Mouse (Mus musculus) embryonic facial prominence, embryonic 11.5 days (tissue): ENCODE measurements around the gene Pdcd4. TPM values are rescaled to one million over a fixed set of nuclear protein-coding genes. Genes with fewer than 3 reads are reported as not detected.

Experiments
- ATAC-seq: fragments of 200-750 bp; cut with Nextera tagmentation; replicated peaks from 2 replicates; pipeline ENCODE4 v1.8.0; 2017; ENCODE audit warnings: low read depth; ENCODE audit not compliant: insufficient number of reproducible peaks, low FRiP score, low TSS enrichment
- DNase-seq: peaks from one replicate; pipeline ENCODE4 v3.0.0-alpha.2; 2015; ENCODE audit warnings: low spot score
- H3K27ac ChIP-seq: fragments of 300-500 bp; sonication (generic); replicated peaks from 2 replicates; pipeline ENCODE4 v1.5.1; 2014; ENCODE audit warnings: mild to moderate bottlenecking, low read depth, low read length, control low read depth
- H3K27me3 ChIP-seq: fragments of 300-500 bp; sonication (generic); 2 replicates; pipeline ENCODE4 v1.6.1; 2014; ENCODE audit warnings: mild to moderate bottlenecking, low read length, moderate library complexity, mixed read lengths; ENCODE audit not compliant: control insufficient read depth, insufficient read depth
- H3K36me3 ChIP-seq: fragments of 300-500 bp; sonication (generic); replicated peaks from 2 replicates; pipeline ENCODE4 v1.6.1; 2014; ENCODE audit warnings: low read depth, mild to moderate bottlenecking, low read length, moderate library complexity, mixed read lengths; ENCODE audit not compliant: control insufficient read depth, insufficient read depth
- H3K4me1 ChIP-seq: fragments of 300-500 bp; sonication (generic); 2 replicates; pipeline ENCODE4 v1.6.1; 2014; ENCODE audit warnings: low read length, mixed read lengths; ENCODE audit not compliant: control insufficient read depth, insufficient read depth
- H3K4me2 ChIP-seq: fragments of 300-500 bp; sonication (generic); 2 replicates; pipeline ENCODE4 v1.6.1; 2014; ENCODE audit warnings: low read depth, mild to moderate bottlenecking, control low read depth, low read length, moderate library complexity
- H3K4me3 ChIP-seq: fragments of 300-500 bp; sonication (generic); 2 replicates; pipeline ENCODE4 v1.5.1; 2014; ENCODE audit warnings: low read depth, low read length, control low read depth
- H3K9ac ChIP-seq: fragments of 300-500 bp; sonication (generic); replicated peaks from 2 replicates; pipeline ENCODE4 v1.6.1; 2014; ENCODE audit warnings: mild to moderate bottlenecking, control low read depth, low read length
- H3K9me3 ChIP-seq: fragments of 300-500 bp; sonication (generic); replicated peaks from 2 replicates; pipeline ENCODE4 v1.6.1; 2016; ENCODE audit warnings: mild to moderate bottlenecking, low read length, inconsistent platforms, mixed read lengths; ENCODE audit not compliant: control insufficient read depth
- WGBS: fragments of 180-500 bp; shearing (Covaris S2); extraction: QIAGEN DNeasy Blood & Tissue Kit; methylation state at CpG from one replicate; pipeline ENCODE4 v1.1.7; 2014; 5-methylcytosine and 5-hydroxymethylcytosine counted together
- polyA plus RNA-seq: library from polyadenylated mRNA; unstranded; fragments of >200 nt; fragmentation: Nextera tagmentation; extraction: Ambion mirVana; gene quantifications from 2 replicates; pipeline ENCODE4 v1.2.1, GENCODE M21; 2014

Pdcd4 gene
- polyA plus RNA-seq, 1 experiment from 2014 or later, result 96.2 TPM

DNA sequence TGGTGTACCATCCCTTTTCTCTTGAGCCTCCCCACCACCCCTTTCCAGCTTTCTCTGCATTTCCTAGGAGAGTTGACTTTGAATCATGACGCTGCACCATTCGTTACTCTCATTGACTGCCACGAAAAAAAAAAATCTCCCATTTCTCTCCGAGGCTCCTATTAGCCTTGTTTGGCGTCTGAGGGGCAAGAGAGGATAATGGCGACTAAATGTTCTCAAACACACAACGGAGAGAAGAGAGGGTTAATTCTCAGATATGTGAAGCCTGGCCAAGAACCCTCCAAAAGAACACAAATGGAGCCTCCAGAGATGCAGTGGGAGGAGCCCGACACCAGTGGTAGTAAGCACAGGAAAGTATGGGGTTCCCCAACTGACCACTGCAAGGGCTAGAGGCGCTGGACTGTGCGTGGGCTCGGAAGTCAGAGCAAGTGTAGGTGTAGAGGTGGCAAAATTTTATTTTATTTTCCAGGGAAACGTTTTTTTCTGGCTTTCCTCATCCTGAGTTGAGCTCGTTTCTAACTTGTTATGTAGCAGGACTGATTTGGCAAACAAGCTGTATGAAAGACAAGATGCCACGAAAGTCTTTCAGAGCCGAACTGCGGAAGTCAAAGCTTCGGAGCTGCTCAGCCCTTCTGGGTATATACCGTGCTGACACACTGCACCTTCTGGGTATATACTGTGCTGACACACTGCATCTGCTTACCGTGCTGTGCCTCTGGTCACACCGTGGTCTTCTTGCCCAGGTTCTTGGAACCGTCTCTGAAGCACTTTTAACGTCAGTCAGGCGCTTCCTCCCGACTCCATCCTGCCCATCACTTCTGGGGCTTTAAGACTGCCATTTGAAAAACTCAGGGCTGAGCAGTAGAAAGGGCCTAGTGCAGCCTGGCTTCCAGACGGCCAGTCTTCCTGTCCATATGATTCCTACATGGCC is 7.2 kb downstream of the Pdcd4 start:
- DNase-seq (no peak), ATAC-seq (no peak)
- no peaks in the 10 kb centered on the region for H3K36me3 ChIP-seq
- no peak overlapping the region for H3K4me2 ChIP-seq
- H3K9ac ChIP-seq, result no peak overlapping the region
- no peak overlapping the region for H3K27ac ChIP-seq
- WGBS, result 82% methylated on average over 25 of the region's 25 CpGs
- H3K4me3 ChIP-seq, result no peak overlapping the region
- H3K4me1 ChIP-seq, result no peaks in the 10 kb centered on the region
- H3K9me3 ChIP-seq, result no peaks in the 10 kb centered on the region
- no peaks in the 10 kb centered on the region for H3K27me3 ChIP-seq

DNA sequence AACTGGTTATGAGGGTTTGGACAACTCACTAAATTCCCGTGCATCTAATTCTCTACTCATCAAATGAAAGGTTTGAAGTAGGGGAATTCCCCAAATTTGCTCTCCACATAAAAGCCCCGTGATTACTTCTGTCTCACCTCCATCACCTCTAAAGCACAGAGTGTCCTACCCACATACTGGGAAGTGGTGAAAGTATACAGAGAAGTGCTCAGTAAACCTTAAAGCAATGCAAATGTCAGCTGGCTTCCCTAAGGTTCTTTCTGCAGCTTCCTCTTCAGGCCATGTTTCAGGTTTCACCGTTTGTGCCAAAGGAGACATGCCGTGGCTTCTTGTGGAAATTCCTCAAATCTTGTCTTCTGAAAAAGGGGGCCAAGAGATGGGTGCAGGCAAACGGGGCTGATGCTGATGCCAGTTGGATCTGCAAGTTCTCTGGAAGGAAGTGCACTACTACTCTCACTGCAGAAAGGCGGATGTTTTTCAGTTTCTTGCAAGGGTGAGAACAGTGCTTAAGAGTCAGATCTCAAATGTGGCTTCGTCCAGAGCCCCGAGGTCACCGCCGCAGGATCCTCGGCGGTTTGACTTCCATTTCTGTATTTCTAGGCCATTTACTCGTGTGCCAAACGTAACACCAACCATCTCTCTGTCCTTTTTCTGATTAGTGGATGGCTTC is 8.0 kb downstream of the Pdcd4 start:
- no peak overlapping the region for H3K4me3 ChIP-seq
- DNase-seq (no peak), ATAC-seq (no peak)
- 87% methylated on average over 14 of the region's 14 CpGs for WGBS
- no peaks in the 10 kb centered on the region for H3K9me3 ChIP-seq
- no peaks in the 10 kb centered on the region for H3K27me3 ChIP-seq
- no peak overlapping the region for H3K9ac ChIP-seq
- no peak overlapping the region for H3K27ac ChIP-seq
- no peaks in the 10 kb centered on the region for H3K4me1 ChIP-seq
- no peak overlapping the region for H3K4me2 ChIP-seq
- no peaks in the 10 kb centered on the region for H3K36me3 ChIP-seq

- WGBS, result 62% methylated on average over 15 of the region's 15 CpGs
- DNase-seq (no peak), ATAC-seq (no peak)
- Histone ChIP-seq H3K4me1 (no peaks in the 10 kb centered on the region), H3K27me3 (no peaks in the 10 kb centered on the region), H3K4me2 (peak overlapping the region; percentile 69), H3K9ac (peak overlapping the region; percentile 75; the same call in 1 of the 2 replicates), H3K27ac (no peak overlapping the region), H3K9me3 (no peaks in the 10 kb centered on the region), H3K4me3 (peak overlapping the region; percentile 98), H3K36me3 (no peaks in the 10 kb centered on the region)
Observed at GRCm38 (mm10) chr19:53901931-53902738, 10.1 kb downstream of the Pdcd4 start.

DNA sequence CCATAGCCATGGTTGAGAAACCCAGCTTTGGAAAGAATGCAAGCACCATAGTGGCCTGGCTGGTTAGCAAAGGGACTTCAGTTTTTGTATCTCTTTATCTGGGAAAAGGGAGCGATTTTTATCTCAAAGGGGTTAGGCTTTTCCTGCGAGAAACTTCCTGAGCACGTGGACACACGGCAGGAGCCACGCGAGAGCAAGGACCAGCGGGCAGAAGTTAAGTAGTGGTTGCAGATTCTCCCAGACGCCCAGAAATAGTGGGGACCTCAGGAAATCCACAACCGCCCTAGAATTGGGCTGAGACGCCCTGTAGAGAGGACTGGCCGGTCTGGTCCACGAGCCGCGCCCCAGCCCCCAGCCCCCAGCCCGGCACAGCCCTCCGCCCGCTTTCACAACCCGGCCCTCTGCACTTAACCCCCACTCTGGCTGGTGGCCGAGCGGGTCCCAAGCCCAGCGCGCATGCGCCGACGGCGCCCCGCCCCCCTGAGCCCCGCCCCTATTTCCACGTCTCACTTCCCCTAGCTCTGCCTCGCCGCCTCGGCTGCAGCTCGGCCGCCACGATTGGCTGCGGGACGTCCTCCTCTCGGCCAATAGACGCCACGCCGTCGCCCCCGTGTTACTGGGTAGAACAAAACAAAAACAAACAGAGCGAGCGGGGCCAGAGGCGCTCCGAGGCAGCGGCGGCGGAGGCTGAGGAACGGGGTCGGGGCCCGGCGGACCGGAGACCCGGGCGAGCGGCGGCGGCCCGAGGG is 10.9 kb downstream of the Pdcd4 start:
- DNase-seq, result peak; percentile 97
- no peaks in the 10 kb centered on the region for H3K27me3 ChIP-seq
- H3K27ac ChIP-seq, result peak overlapping the region; percentile 63
- ATAC-seq, result peak; percentile 98
- H3K9me3 ChIP-seq, result no peaks in the 10 kb centered on the region
- H3K4me2 ChIP-seq, result peak overlapping the region; percentile 69
- H3K4me1 ChIP-seq, result no peaks in the 10 kb centered on the region
- WGBS, result under 1% methylated on average over 55 of the region's 61 CpGs
- H3K36me3 ChIP-seq, result no peaks in the 10 kb centered on the region
- peak overlapping the region; percentile 85 for H3K9ac ChIP-seq
- peak overlapping the region; percentile 98 for H3K4me3 ChIP-seq

GRCm38 (mm10) chr19:53903507-53904321 is 11.7 kb downstream of the Pdcd4 start:
- ATAC-seq (peak; percentile 72), DNase-seq (peak; percentile 66)
- under 1% methylated on average over 48 of the region's 83 CpGs for WGBS
- H3K9ac ChIP-seq, result peak overlapping the region; percentile 85
- H3K4me2 ChIP-seq, result peak overlapping the region; percentile 69
- no peaks in the 10 kb centered on the region for H3K27me3 ChIP-seq
- no peaks in the 10 kb centered on the region for H3K9me3 ChIP-seq
- H3K4me3 ChIP-seq, result peak overlapping the region; percentile 98
- H3K36me3 ChIP-seq, result no peaks in the 10 kb centered on the region
- peak overlapping the region; percentile 63 for H3K27ac ChIP-seq
- H3K4me1 ChIP-seq, result no peaks in the 10 kb centered on the region

DNA sequence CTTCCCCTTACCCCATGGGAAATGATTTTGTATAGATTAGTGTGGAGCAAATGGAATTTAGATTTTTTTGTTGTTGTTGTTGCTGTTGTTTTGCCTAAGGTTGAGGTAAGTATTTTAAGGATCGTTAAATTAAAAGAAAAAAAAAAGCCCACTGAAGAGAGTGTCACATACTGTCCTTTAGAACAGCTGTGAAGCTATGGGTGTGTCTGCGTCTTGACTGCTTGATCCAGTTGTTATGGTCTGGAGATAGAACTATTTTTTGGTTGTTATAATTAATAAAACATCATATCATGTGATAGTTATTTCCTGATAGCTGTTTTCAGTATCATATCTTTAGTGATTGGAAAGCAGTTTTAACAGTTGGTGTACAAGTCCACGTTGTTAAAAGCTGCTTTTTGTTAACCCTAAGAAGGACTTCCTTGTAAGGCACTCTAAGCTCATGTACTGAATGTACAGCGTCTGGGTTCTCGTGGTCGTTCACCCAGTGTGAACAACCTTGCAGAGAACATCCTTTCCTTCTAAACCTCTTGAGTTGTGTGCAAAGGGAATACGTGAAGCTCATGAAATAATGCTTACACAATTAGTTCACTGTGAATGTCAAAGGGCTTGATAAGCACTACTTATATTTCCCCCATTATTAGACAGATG is 12.9 kb downstream of the Pdcd4 start:
- H3K9me3 ChIP-seq, result no peaks in the 10 kb centered on the region
- H3K4me3 ChIP-seq, result peak overlapping the region; percentile 98; the same call in 1 of the 2 replicates
- no peak overlapping the region for H3K27ac ChIP-seq
- 76% methylated on average over 7 of the region's 7 CpGs for WGBS
- no peaks in the 10 kb centered on the region for H3K36me3 ChIP-seq
- DNase-seq (no peak), ATAC-seq (no peak)
- H3K4me2 ChIP-seq, result no peak overlapping the region; the same call in 1 of the 2 replicates
- H3K27me3 ChIP-seq, result no peaks in the 10 kb centered on the region
- H3K9ac ChIP-seq, result no peak overlapping the region
- no peaks in the 10 kb centered on the region for H3K4me1 ChIP-seq
